Mouse (Mus musculus) lung, adult 2 months (tissue): ENCODE results near the gene Pi4k2b. TPM values are rescaled to one million over a fixed set of nuclear protein-coding genes. Genes with fewer than 3 reads are reported as not detected.
"Not testable (repeated sequence)": the region's sequence is repeated elsewhere in the genome, so short reads cannot be mapped to it uniquely, and the experiment has no call there.

ENCODE experiments used
- DNase-seq: peaks from one replicate; pipeline ENCODE4 v3.0.0; 2022
- H3K4me1 ChIP-seq: fragments of 200-500 bp; 2 replicates; pipeline ENCODE4 v1.6.1; 2011; ENCODE audit warnings: low read length; ENCODE audit not compliant: control insufficient read depth, insufficient read depth
- H3K4me3 ChIP-seq: fragments of 200-500 bp; replicated peaks from 2 replicates; pipeline ENCODE3; 2011; ENCODE audit warnings: low read depth, mild to moderate bottlenecking, control low read depth, low read length; ENCODE audit errors: extremely low read depth
- CTCF ChIP-seq: fragments of 200-500 bp; IDR thresholded peaks from 2 replicates; pipeline ENCODE4 v1.5.1; 2011; ENCODE audit warnings: mild to moderate bottlenecking, low read length, control low read depth; ENCODE audit not compliant: insufficient read depth
- POLR2A ChIP-seq: fragments of 200-500 bp; IDR thresholded peaks from 2 replicates; pipeline ENCODE4 v1.6.1; 2011; ENCODE audit warnings: low read depth, mild to moderate bottlenecking, control low read depth, low read length, borderline replicate concordance; ENCODE audit errors: extremely low read depth
- WGBS: fragments of 180-500 bp; shearing (Covaris S2); methylation state at CpG from one replicate; pipeline ENCODE4 v1.1.7; 2018; 5-methylcytosine and 5-hydroxymethylcytosine counted together
- polyA plus RNA-seq: library from polyadenylated mRNA; depleted of rRNA; stranded (reverse); fragments of >200 nt; gene quantifications from 2 replicates; pipeline ENCODE4 v1.2.3, GENCODE M21; 2012

Pi4k2b gene
- polyA plus RNA-seq, 1 experiment: 72.4 TPM

DNA sequence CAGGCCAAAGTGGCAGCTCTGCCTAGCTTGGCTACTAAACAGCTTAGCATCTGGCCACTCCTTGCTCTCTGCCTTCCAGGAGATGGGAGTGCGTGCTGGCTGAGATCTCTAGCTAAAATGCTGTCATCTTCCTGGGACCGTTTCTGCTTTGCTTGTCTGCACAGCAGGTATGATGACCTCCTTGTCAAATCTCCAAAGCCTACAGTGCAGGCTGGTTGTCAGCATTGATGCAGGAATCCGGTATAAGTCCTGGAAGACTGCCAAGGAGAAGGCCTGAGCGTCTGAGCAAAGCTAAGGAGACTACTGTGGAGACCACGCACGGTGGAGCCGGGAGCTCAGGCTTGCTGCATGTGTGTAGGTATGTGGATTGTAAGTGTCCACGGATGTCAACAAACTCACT, 33.9 kb downstream of the Pi4k2b start, which contains the start of gene Zcchc4:
Gene Zcchc4, plus strand, starts transcription at position 173 of the 400 bp plus-strand sequence.
- no peaks in the 10 kb centered on the region for H3K4me1 ChIP-seq
- TF ChIP-seq CTCF (no peak), POLR2A (no peak)
- no peak for DNase-seq
- WGBS: 65% methylated on average over 8 of the region's 8 CpGs
- no peak within 1 kb of the TSS for H3K4me3 ChIP-seq

DNA sequence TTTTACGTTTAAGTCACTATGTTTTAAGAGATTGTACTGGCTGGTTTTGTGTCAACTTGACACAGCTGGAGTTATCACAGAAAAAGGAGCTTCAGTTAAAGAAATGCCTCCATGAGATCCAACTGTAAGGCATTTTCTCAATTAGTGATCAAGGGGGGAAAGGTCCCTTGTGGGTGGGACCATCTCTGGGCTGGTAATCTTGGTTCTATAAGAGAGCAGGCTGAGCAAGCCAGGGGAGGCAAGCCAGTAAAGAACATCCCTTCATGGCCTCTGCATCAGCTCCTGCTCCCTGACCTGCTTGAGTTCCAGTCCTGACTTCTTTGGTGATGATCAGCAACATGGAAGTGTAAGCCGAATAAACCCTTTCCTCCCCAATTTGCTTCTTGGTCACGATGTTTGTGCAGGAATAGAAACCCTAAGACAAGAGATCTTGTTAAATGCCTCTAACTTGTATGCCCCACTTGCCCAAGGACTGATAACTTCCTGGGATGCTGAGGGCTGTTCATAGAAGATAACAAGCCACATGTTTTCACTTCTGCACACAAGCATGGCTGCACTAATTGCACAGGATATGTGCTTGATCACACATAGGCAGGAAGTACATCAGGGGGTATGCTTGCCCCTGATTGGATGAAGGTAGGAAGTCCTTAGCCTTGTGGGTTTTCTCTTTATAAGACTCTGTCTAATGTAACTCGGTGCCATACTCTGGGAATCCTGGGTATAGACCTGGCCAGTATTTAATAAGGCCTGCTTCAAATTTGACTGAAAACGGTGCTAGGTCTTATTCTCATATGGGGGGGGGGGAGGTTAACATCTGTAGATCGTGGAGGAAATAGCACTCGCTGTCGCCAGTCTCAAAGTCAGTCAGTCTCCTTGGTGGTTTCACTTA, 35.3 kb downstream of the Pi4k2b start:
- DNase-seq, H3K4me1 ChIP-seq, H3K4me3 ChIP-seq: not testable (repeated sequence)
- 84% methylated on average over 8 of the region's 8 CpGs for WGBS

DNA sequence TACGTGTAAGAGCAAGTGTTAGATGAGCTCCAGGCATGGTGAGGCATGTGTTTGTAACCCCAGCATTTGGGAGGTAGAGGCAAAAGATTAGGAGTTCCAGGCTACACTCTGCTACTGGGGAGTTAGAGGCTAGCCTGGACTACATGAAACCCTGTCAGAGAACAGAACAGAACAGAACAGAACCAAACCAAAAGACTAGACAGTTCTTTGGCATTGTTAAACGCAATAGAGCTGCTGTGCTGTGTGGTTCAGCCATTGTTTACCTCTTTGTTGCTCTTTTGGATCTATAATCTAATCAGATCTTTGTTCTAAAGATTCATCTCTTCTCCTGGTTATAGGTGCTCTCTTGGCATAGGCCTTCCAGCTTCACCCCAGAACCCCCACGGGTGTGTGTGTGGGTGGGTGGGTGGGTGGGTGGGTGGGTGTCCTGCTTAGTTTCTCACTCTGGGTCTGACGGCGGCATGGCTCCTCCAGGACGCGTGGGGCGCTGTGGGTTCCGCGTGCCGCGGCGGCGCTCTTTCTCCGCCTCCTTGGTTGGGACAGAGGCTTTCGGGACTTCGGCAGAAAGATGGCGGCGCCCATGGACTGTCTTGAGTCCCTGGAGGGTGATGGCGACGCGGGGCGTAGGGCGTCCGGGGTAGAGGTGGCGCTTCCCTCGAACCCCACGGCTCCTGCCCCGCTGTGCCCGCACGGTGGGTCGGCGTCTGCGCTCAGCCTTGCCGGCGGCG, 41.3 kb downstream of the Pi4k2b start:
- peak; percentile 77 for DNase-seq
- Histone ChIP-seq H3K4me1 (no peaks in the 10 kb centered on the region), H3K4me3 (peak overlapping the region; percentile 97)
- WGBS: 5% methylated on average over 37 of the region's 37 CpGs
- TF ChIP-seq POLR2A (peak; percentile 45; the same call in 1 of the 2 replicates), CTCF (peak; percentile 59)

DNA sequence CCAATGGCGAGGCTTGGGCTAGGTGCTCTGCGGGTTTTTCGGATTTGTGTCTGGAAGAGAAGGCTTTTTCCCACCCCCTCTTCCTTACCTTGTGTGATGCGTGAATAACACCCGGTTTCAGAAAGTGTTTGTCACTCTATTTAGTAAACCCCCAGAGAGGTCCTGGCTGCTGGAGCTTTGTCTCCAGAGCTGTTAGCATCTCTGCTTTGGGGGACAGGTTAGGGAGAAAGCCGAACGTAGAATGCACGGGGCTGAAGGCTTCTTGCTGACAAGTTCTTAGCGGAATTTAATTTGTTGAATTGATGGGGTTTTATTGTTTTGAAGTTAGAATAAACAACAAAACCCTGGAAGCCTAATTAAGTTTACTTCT, 41.9 kb downstream of the Pi4k2b start:
- H3K4me1 ChIP-seq: no peaks in the 10 kb centered on the region
- H3K4me3 ChIP-seq: peak overlapping the region; percentile 97
- no peak for DNase-seq
- no peak for TF ChIP-seq CTCF
- no peak for TF ChIP-seq POLR2A
- WGBS: under 1% methylated on average over 9 of the region's 9 CpGs

GRCm38 (mm10) chr5:52783957-52784356, 42.6 kb downstream of the Pi4k2b start:
- 77% methylated on average over 2 of the region's 2 CpGs for WGBS
- Histone ChIP-seq H3K4me3 (no peak overlapping the region), H3K4me1 (no peaks in the 10 kb centered on the region)
- TF ChIP-seq CTCF: no peak
- TF ChIP-seq POLR2A: no peak
- DNase-seq: no peak

- H3K4me3 ChIP-seq: no peak overlapping the region
- DNase-seq: no peak
- 63% methylated on average over 7 of the region's 7 CpGs for WGBS
- TF ChIP-seq POLR2A (no peak), CTCF (no peak)
- H3K4me1 ChIP-seq: no peaks in the 10 kb centered on the region
Measured at GRCm38 (mm10) chr5:52786556-52787322, 45.4 kb downstream of the Pi4k2b start.

DNA sequence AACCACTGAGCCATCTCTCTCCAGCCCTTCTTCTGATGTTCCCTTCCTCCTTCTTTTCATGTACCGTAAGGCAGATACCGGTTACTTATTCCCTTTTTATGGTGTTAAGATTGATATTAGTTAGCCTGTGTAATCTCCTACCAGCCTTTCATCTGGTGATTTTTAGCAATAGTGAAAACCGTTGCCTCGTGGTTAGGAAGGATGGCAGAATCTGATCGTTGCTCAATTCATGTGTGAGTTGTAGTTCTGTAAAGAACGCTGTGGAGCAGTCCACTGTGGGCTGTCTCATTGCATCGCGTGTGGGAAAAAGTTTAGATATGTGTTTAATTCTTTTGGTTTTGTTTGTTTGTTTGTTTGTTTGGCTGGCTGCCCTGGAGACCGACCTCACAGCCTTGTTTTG, 51.9 kb downstream of the Pi4k2b start:
- Histone ChIP-seq H3K4me3 (no peak overlapping the region), H3K4me1 (no peaks in the 10 kb centered on the region)
- no peak for TF ChIP-seq CTCF
- TF ChIP-seq POLR2A: no peak
- 89% methylated on average over 9 of the region's 9 CpGs for WGBS
- DNase-seq: no peak

GRCm38 (mm10) chr5:52794109-52794508, 52.7 kb downstream of the Pi4k2b start:
- Histone ChIP-seq H3K4me3 (no peak overlapping the region), H3K4me1 (no peaks in the 10 kb centered on the region)
- WGBS: 85% methylated on average over 9 of the region's 9 CpGs
- DNase-seq: no peak
- TF ChIP-seq POLR2A: no peak
- TF ChIP-seq CTCF: no peak

GRCm38 (mm10) chr5:52799274-52799985, 58.1 kb downstream of the Pi4k2b start:
- DNase-seq: no peak
- 95% methylated on average over 12 of the region's 12 CpGs for WGBS
- no peak for TF ChIP-seq CTCF
- no peak for TF ChIP-seq POLR2A

More at GRCm38 (mm10) chr5:52799274-52799985, 58.1 kb downstream of the Pi4k2b start:
- Histone ChIP-seq H3K4me1 (no peaks in the 10 kb centered on the region), H3K4me3 (no peak overlapping the region)
